Mouse (Mus musculus): ENCODE results near the gene Fnip2.

The Fnip2 gene

DNA sequence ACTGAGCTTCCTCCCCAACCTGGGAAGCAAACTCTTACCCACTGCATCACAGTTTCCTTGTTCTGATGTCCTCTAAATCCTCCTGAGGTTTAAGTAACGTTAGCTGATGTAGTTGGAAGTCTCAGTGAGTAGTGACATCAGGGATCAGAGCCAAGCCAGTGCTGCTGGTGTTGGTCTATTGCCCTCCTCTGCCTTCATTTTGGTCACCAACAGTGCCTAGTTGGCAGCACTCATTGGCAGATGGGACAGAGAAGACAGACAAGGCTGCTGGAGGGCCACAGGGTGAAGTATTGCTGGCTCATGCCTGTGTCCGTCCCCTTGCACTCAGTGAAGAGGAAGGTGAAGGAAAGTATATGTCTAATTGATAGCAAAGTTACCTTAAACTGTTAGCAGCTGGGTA is 91.6 kb downstream of the Fnip2 start:
- DNase-seq (ENCODE audit: low spot score) = no peak

GRCm38 (mm10) chr3:79474911-79475310 is 92.7 kb downstream of the Fnip2 start:
- DNase-seq (ENCODE audit: low spot score) = no peak

- no peak for DNase-seq (ENCODE audit: low spot score)
Measured at GRCm38 (mm10) chr3:79472362-79472761, 95.2 kb downstream of the Fnip2 start.

- DNase-seq (ENCODE audit: low spot score) = peak; percentile 33
Measured at GRCm38 (mm10) chr3:79469440-79469839, 98.2 kb downstream of the Fnip2 start.

DNA sequence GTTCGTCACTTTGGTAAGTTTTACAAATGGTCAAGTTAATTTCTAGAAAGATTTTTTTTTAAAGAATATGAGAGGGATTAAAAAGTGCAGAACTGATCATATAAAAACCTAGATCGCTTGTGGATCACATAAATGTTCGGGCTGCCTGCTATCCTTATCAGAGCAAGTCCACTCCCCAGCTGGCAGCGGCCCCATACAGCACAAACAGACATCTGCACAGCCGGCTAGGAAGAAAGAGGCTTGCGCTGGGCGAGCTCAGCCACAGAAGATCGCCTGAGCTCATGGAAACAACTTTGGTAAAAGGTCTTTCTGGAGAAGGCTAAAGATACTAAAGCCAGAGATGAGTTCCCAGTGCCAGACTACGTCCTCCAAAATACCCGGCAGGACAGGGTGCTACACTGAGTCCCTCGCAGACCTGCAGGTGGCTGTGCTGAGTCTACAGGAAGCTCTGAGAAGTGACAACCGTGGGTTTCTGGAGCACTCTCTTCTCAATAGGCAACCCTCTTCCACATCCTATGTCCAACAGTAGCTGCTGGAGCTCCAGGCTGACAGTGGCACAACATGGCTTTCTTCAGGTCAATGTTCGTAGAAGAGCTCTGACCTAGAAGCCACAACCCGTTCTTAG is 108.8 kb downstream of the Fnip2 start:
- peak; percentile 39 for DNase-seq (ENCODE audit: low spot score)

- DNase-seq (ENCODE audit: low spot score) = peak; percentile 22
Measured at GRCm38 (mm10) chr3:79455761-79456160, 111.8 kb downstream of the Fnip2 start.

- DNase-seq (ENCODE audit: low spot score) = peak; percentile 24
Measured at GRCm38 (mm10) chr3:79452696-79453263, 114.8 kb downstream of the Fnip2 start.

DNA sequence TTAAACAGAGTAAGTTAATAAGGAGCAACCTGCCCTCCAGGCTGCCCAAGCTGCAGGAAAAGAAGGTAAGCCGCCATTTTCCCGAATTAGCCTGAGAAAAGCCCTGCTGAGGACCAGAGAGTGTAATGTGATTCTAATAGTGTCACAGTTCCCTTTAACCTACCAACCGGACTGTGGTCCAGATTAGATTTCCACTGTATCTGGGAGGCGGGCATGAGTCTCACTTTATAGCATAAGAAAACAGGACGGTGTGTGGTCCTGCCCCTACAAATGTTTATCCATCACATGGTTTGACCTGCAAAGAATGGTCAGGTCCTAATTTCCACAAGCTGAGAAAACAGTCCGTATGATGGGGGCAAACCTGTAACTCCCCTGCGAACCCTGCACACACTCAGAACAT is 118.2 kb downstream of the Fnip2 start:
- DNase-seq (ENCODE audit: low spot score) = peak; percentile 11

GRCm38 (mm10) chr3:79448421-79448820 is 119.2 kb downstream of the Fnip2 start:
- peak; percentile 27 for DNase-seq (ENCODE audit: low spot score)

- DNase-seq (ENCODE audit: low spot score) = peak; percentile 32
Measured at GRCm38 (mm10) chr3:79446648-79447047, 120.9 kb downstream of the Fnip2 start.

DNA sequence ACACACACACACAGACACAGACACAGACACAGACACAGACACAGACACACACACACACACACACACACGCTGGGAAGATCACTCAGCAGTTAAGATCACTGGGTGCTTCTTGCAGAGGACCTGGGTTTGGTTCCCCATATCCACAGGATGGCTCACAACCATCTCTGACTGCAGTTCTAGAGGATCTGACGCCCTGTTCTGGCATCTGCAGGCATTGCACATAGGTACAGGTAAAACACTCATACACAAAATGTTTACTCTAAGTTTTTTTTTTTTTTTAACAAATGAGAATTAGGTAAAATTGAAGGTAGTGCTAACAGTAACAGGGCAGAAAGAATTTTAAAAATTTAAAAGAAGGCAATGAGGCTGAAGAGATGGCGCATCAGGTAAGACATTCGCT is 121.5 kb downstream of the Fnip2 start:
- no peak for DNase-seq (ENCODE audit: low spot score)

GRCm38 (mm10) chr3:79445041-79445440 is 122.6 kb downstream of the Fnip2 start:
- DNase-seq (ENCODE audit: low spot score) = no peak

DNA sequence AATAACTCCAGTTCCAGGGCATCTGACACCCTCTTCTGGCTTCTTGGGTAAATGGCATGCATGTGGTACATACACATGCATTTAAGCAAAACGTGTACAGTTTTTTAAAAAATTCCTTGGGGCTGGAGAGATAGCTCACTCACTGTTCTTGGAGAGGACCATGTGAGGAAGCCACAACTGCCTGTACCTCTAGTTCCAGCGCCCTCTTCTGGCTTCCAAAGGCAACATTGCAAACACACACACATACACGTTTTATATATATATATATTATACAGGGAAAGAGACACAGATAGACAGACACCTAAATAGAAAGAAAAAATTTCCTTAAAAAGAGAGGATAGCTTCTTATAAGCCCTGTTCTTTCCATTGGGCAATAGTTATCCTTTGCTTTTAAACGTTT is 123.7 kb downstream of the Fnip2 start:
- peak; percentile 22 for DNase-seq (ENCODE audit: low spot score)

GRCm38 (mm10) chr3:79440976-79441491 is 126.6 kb downstream of the Fnip2 start:
- no peak for DNase-seq (ENCODE audit: low spot score)

GRCm38 (mm10) chr3:79438276-79438675 is 129.3 kb downstream of the Fnip2 start:
- DNase-seq (ENCODE audit: low spot score) = no peak

GRCm38 (mm10) chr3:79436186-79436585 is 131.4 kb downstream of the Fnip2 start:
- no peak for DNase-seq (ENCODE audit: low spot score)

- no peak for DNase-seq (ENCODE audit: low spot score)
Measured at GRCm38 (mm10) chr3:79434985-79435384, 132.6 kb downstream of the Fnip2 start.

DNA sequence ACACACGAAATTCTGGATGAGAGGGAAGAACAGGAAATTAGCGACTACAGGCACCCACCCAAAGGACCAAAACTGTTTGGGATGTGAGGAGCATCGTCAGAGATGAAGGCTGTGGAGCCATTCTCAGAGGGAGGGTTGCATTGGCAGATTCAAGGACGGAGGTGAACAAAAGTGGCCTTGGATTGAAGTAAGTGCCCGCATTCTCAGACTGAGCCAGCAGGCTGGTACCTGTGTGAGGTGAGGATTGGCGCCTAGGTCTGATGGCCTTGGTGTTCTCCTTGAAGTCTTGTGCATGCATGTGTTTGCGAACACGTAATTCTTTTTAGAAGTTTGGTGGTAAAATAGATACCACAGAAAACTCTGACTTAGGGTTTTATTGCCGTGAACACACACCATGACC is 133.2 kb downstream of the Fnip2 start:
- DNase-seq (ENCODE audit: low spot score) = no peak

- no peak for DNase-seq (ENCODE audit: low spot score)
Measured at GRCm38 (mm10) chr3:79433593-79433992, 134.0 kb downstream of the Fnip2 start.

DNA sequence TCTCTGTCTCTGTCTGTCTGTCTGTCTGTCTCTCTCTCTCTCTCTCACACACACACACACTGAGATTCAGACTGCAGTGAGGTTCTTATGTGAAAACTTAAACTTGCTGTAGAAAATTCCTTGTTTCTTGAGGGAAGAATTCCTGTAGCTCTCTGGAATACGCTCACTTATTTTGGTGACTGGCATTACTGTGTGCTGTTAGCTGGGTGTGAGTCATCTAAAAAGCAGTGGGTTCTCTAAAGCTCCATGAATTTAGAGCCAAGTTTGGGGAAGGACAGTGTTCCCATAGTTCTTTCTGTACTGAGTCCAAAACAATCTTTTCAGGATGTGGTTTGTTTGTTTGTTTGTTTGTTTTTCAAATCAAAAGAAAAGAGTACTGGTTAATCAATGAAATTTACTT is 142.2 kb downstream of the Fnip2 start:
- no peak for DNase-seq (ENCODE audit: low spot score)

DNA sequence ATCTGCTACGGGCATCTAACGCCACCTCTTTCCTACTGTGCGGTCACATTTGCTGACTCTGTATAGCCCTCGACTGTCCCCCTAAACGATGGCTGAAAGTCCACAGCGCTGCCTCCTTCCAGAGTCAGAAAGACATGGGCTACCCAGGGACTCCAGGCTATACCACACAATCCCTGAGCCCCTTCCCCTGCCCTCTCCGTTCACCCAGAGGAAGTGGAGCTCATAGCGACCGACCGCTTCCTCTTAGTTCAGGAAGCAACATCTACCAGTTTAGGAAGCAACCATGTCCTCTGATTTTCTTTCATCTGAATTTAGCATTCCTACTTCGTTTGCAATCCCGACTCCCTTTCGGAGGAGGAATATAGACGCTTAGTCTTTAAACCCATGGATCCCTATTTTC is 148.7 kb downstream of the Fnip2 start:
- no peak for DNase-seq (ENCODE audit: low spot score)

- no peak for DNase-seq (ENCODE audit: low spot score)
Measured at GRCm38 (mm10) chr3:79416944-79417680, 150.5 kb downstream of the Fnip2 start.

DNA sequence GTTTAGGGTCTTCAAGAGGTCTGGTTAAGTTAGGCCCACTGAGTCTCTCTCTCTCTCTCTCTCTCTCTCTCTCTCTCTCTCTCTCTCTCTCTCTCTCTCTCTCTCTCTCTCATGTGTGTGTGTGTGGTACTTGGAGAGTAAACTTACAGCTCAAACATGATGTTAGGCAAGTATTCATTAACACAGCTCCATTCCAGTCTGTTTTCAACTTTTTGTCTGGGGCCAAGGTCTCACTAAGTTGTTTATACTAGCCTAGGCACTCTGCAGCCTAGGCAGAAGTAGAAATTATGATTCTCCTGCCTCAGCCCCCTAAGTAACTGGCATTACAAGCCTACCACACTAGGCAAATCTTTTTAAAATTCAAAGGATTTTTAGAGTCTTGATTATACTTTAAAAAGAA is 151.7 kb downstream of the Fnip2 start:
- no peak for DNase-seq (ENCODE audit: low spot score)
